Mouse (Mus musculus) intestine, postnatal 0 days (tissue): Measurements from ENCODE around the gene Syce2. TPM values are rescaled to one million over a fixed set of nuclear protein-coding genes. Genes with fewer than 3 reads are reported as not detected.

Experiments
- ATAC-seq: fragments of 200-750 bp; cut with Nextera tagmentation; 2 replicates; pipeline ENCODE4 v1.8.0; 2017; ENCODE audit warnings: mild to moderate bottlenecking, moderate TSS enrichment, moderate library complexity
- H3K27ac ChIP-seq: fragments of 300-500 bp; sonication (generic); 2 replicates; pipeline ENCODE4 v1.5.1; 2014; ENCODE audit warnings: mild to moderate bottlenecking, low read depth, low read length, moderate library complexity
- H3K27me3 ChIP-seq: fragments of 300-500 bp; sonication (generic); replicated peaks from 2 replicates; pipeline ENCODE4 v1.6.1; 2014; ENCODE audit warnings: low read length, mixed read lengths; ENCODE audit not compliant: control insufficient read depth, insufficient read depth
- H3K36me3 ChIP-seq: fragments of 300-500 bp; sonication (generic); 2 replicates; pipeline ENCODE4 v1.6.1; 2014; ENCODE audit warnings: mild to moderate bottlenecking, moderate library complexity; ENCODE audit not compliant: control insufficient read depth, insufficient read depth
- H3K4me1 ChIP-seq: fragments of 300-500 bp; sonication (generic); replicated peaks from 2 replicates; pipeline ENCODE4 v1.6.1; 2014; ENCODE audit warnings: antibody characterized with exemption, low read length, mixed read lengths; ENCODE audit not compliant: control insufficient read depth, insufficient read depth
- H3K4me2 ChIP-seq: fragments of 300-500 bp; sonication (generic); replicated peaks from 2 replicates; pipeline ENCODE4 v1.6.1; 2014; ENCODE audit warnings: low read depth, mild to moderate bottlenecking, moderate library complexity
- H3K4me3 ChIP-seq: fragments of 300-500 bp; sonication (generic); 2 replicates; pipeline ENCODE4 v1.5.1; 2014; ENCODE audit warnings: low read depth, low read length
- H3K9ac ChIP-seq: fragments of 300-500 bp; sonication (generic); 2 replicates; pipeline ENCODE4 v1.6.1; 2014; ENCODE audit warnings: mild to moderate bottlenecking, low read depth, low read length
- H3K9me3 ChIP-seq: fragments of 300-500 bp; sonication (generic); 2 replicates; pipeline ENCODE4 v1.6.1; 2016; ENCODE audit warnings: mixed run types; ENCODE audit not compliant: control insufficient read depth
- CTCF ChIP-seq: sonication (generic); IDR thresholded peaks from 2 replicates; pipeline ENCODE4 v1.5.1; 2016; ENCODE audit warnings: low read depth, mild to moderate bottlenecking, control low read depth, antibody characterized with exemption, moderate library complexity
- WGBS: fragments of 180-500 bp; shearing (Covaris S2); extraction: QIAGEN DNeasy Blood & Tissue Kit; methylation state at CpG from one replicate; pipeline ENCODE4 v1.1.7; 2014; 5-methylcytosine and 5-hydroxymethylcytosine counted together
- microRNA-seq: library from miRNA; unstranded; fragments of <30 nt; microRNA quantifications from one replicate; pipeline ENCODE4, GENCODE M21; 2016
- polyA plus RNA-seq: library from polyadenylated mRNA; unstranded; fragments of >200 nt; fragmentation: Nextera tagmentation; extraction: Ambion mirVana; gene quantifications from 2 replicates; pipeline ENCODE4 v1.2.1, GENCODE M21; 2015

Syce2 gene
- polyA plus RNA-seq, 1 experiment from 2014 or later = 32.7 TPM

DNA sequence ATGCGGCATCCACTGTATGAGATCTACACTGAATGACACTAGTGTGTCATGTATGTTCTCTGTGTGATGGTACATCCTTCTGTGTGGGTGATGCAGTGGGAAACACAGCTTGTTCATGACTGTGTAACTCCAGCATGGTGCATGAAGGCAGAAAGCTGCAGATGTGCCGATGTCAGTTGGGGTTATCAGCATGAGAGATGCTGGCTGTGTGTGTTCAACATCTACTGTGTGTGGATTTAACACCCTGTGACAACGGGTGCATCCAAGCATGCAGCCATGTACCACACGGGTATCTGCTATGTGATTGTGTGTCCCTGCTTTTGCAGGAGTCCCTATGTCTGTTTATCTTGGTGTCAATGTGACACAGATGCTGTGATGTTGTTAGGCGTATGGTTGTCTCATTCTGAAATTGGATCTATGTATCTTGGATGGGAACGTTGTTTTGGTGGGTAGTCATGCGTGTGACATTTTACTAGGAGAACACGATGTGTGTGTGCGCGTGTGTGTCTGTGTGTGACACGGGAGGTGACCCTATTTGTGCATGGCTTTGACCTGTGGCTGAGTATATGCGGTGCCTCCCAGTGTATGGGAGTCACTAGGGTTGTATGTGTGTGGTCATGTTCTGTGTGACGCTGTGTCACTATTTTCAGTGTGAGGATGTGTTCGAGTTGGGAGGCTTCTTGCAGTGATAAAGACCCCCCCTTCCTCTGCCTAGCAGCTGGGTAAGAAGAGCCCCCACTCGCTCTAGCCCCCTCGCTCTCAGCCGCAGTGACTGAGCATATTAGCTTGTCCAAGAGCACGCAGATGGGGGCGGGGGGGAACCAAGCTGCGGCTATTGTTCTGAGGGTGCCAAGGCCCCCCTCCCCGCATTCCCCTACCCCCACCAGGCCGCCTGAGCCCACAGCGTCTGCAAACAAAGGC, 64.4 kb downstream of the Syce2 start:
- Histone ChIP-seq H3K36me3 (no peaks in the 10 kb centered on the region), H3K27me3 (peaks cover 62% of the 10 kb centered on the region), H3K9me3 (no peaks in the 10 kb centered on the region), H3K4me1 (no peaks in the 10 kb centered on the region), H3K4me3 (peak overlapping the region; percentile 35), H3K9ac (no peak overlapping the region), H3K27ac (no peak overlapping the region), H3K4me2 (peak overlapping the region; percentile 62)
- ATAC-seq = no peak; the same call in 1 of the 2 replicates
- no peak for TF ChIP-seq CTCF
- 25% methylated on average over 23 of the region's 23 CpGs for WGBS

DNA sequence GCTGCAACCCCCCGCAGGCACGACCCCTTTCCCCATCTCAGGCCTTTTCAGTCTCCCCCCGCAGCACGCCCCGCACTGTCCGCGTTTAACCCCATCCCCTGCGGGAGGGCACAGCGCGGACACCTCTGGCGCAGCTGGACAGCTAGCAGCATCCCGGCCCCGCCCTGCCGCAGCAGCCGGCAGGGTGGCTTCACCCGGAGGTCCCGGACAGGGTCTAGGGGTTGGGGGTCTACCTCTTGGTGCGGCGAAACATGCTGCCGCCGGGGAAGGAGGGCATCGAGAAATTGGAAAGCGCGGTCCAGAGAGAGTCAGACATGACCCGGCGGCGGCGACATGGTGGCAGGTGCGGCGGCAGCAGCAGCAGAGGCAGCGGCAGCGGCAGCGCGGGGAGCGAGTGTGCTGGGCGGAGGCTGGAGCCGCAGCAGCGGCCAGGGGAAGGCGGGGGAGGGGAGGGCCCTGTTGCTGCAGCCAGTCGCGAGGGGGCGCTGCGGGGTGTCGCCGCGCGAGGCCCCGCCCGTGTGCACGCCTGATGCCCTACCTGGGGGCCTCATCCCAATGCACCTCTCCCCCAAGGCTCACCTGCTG, 65.1 kb downstream of the Syce2 start, which contains the start of gene Mast1:
Gene Mast1 (minus strand): TSS at position 398 of the 585 bp plus-strand sequence.
- peak within 1 kb of the TSS; percentile 35 for H3K4me3 ChIP-seq
- WGBS = under 1% methylated on average over 48 of the region's 50 CpGs
- H3K9me3 ChIP-seq = no peaks in the 10 kb centered on the region
- H3K4me1 ChIP-seq = no peaks in the 10 kb centered on the region
- peaks cover 61% of the 10 kb centered on the region for H3K27me3 ChIP-seq
- ATAC-seq = peak; percentile 36; the same call in 1 of the 2 replicates
- TF ChIP-seq CTCF = peak; percentile 77
- H3K36me3 ChIP-seq = no peaks in the 10 kb centered on the region
- no peak within 1 kb of the TSS for H3K9ac ChIP-seq
- no peak within 1 kb of the TSS for H3K27ac ChIP-seq
- peak within 1 kb of the TSS; percentile 62 for H3K4me2 ChIP-seq

Small RNA genes lying within 50 kb of the gene (microRNA-seq; reads per million reads assigned to microRNA genes)
- gene Gm24197 (not detected), gene Mir7069 (1.6 reads per million)

Other genes with a start within 250 kb of the Syce2 start
- 77.3 and 79.4 TPM in 2 replicates for gene Ier2, start 209.3 kb upstream of the Syce2 start, polyA plus RNA-seq
- 22.3 and 23.7 TPM in 2 replicates for gene Trmt1, start 185.8 kb upstream of the Syce2 start, polyA plus RNA-seq
- gene Nacc1, start 184.2 kb upstream of the Syce2 start, polyA plus RNA-seq = 9.3 and 9.8 TPM in 2 replicates
- 3.5 and 3.9 TPM in 2 replicates for gene Lyl1, start 170.7 kb upstream of the Syce2 start, polyA plus RNA-seq
- 1.0 and 1.5 TPM in 2 replicates for gene G430095P16Rik, start 149.1 kb upstream of the Syce2 start, polyA plus RNA-seq
- 11.2 and 12.0 TPM in 2 replicates for gene Nfix, start 71.8 kb upstream of the Syce2 start, polyA plus RNA-seq
- 1.9 and 2.2 TPM in 2 replicates for gene Dand5, start 49.3 kb upstream of the Syce2 start, polyA plus RNA-seq
- gene Gadd45gip1, start 40.6 kb upstream of the Syce2 start, polyA plus RNA-seq = 36.3 and 37.6 TPM in 2 replicates
- gene Rad23a, start 31.4 kb upstream of the Syce2 start, polyA plus RNA-seq = 67.8 and 74.2 TPM in 2 replicates
- gene Calr, start 25.2 kb upstream of the Syce2 start, polyA plus RNA-seq = 474 and 507 TPM in 2 replicates
- gene Farsa, start 15.1 kb upstream of the Syce2 start, polyA plus RNA-seq = 27.3 and 28.3 TPM in 2 replicates
- 15.3 and 15.5 TPM in 2 replicates for gene Gcdh, start 21.8 kb downstream of the Syce2 start, polyA plus RNA-seq
- gene Klf1, start 29.8 kb downstream of the Syce2 start, polyA plus RNA-seq = 0.56 and 0.63 TPM in 2 replicates
- gene Dnase2a, start 36.4 kb downstream of the Syce2 start, polyA plus RNA-seq = 8.9 and 11.0 TPM in 2 replicates
- gene Mast1, start 65.2 kb downstream of the Syce2 start, polyA plus RNA-seq = 1.1 TPM in 2 replicates
- 0.12 TPM in 2 replicates for gene Rtbdn, start 74.9 kb downstream of the Syce2 start, polyA plus RNA-seq
- 1.3 and 2.1 TPM in 2 replicates for gene Gm49661, start 97.3 kb downstream of the Syce2 start, polyA plus RNA-seq
- gene Prdx2, start 97.5 kb downstream of the Syce2 start, polyA plus RNA-seq = 313 and 319 TPM in 2 replicates
- gene Rnaseh2a, start 97.7 kb downstream of the Syce2 start, polyA plus RNA-seq = 53.2 and 57.6 TPM in 2 replicates
- 42.8 and 47.6 TPM in 2 replicates for gene Junb, start 106.6 kb downstream of the Syce2 start, polyA plus RNA-seq
- 68.6 and 75.4 TPM in 2 replicates for gene Hook2, start 118.5 kb downstream of the Syce2 start, polyA plus RNA-seq
- 0.66 TPM in 1 of 2 replicates, not detected in the other for gene Best2, start 142.4 kb downstream of the Syce2 start, polyA plus RNA-seq
- 98.4 and 105 TPM in 2 replicates for gene Asna1, start 153.2 kb downstream of the Syce2 start, polyA plus RNA-seq
- 121 and 122 TPM in 2 replicates for gene Trir, start 154.7 kb downstream of the Syce2 start, polyA plus RNA-seq
- 9.8 and 10.9 TPM in 2 replicates for gene Tnpo2, start 164.8 kb downstream of the Syce2 start, polyA plus RNA-seq
- 22.1 and 25.8 TPM in 2 replicates for gene Fbxw9, start 187.9 kb downstream of the Syce2 start, polyA plus RNA-seq
- 0.60 TPM in 1 of 2 replicates, not detected in the other for gene Gm5741, start 195.9 kb downstream of the Syce2 start, polyA plus RNA-seq
- 46.6 and 54.9 TPM in 2 replicates for gene Dhps, start 199.6 kb downstream of the Syce2 start, polyA plus RNA-seq
- gene Wdr83os, start 208.6 kb downstream of the Syce2 start, polyA plus RNA-seq = 93.1 and 93.6 TPM in 2 replicates
- 23.0 and 25.5 TPM in 2 replicates for gene Wdr83, start 209.2 kb downstream of the Syce2 start, polyA plus RNA-seq
- 80.9 and 87.5 TPM in 2 replicates for gene Man2b1, start 211.2 kb downstream of the Syce2 start, polyA plus RNA-seq